Mouse (Mus musculus): Measurements from ENCODE around the gene Mup14. TPM values are rescaled to one million over a fixed set of nuclear protein-coding genes. Genes with fewer than 3 reads are reported as not detected.
"Not testable (repeated sequence)": the region's sequence is repeated elsewhere in the genome, so short reads cannot be mapped to it uniquely, and the experiment has no call there.

The Mup14 gene
- not detected in 2 replicates for polyA plus RNA-seq (2015; fragmentation: Nextera tagmentation; extraction: Ambion mirVana)

- not testable (repeated sequence) for H3K4me3 ChIP-seq (ENCODE audit: low read depth, low read length); H3K27me3 ChIP-seq (ENCODE audit: control insufficient read depth, insufficient read depth, low read depth, low read length); H3K4me2 ChIP-seq (ENCODE audit: low read depth, low read length); H3K36me3 ChIP-seq (ENCODE audit: control insufficient read depth, insufficient read depth); ATAC-seq (ENCODE audit: low read depth); H3K4me1 ChIP-seq (ENCODE audit: control insufficient read depth, low read depth, low read length); H3K9me3 ChIP-seq (replicated peaks; ENCODE audit: control insufficient read depth, low read length); H3K9ac ChIP-seq (ENCODE audit: low read depth, low read length); H3K27ac ChIP-seq (ENCODE audit: low read length)
- WGBS (ENCODE audit: insufficient replicate concordance) = 66% methylated on average over 3 of the region's 6 CpGs
Observed at GRCm38 (mm10) chr4:61303900-61304299, at the start of gene Mup14. TSS of gene Mup14 (minus strand) at chr4:61304000.

GRCm38 (mm10) chr4:61338108-61338507, 34.3 kb upstream of the Mup14 start:
- not testable (repeated sequence) for H3K27ac ChIP-seq (ENCODE audit: low read length); H3K4me2 ChIP-seq (ENCODE audit: low read depth, low read length); H3K36me3 ChIP-seq (ENCODE audit: control insufficient read depth, insufficient read depth); H3K27me3 ChIP-seq (ENCODE audit: control insufficient read depth, insufficient read depth, low read depth, low read length); H3K4me3 ChIP-seq (ENCODE audit: low read depth, low read length); H3K9me3 ChIP-seq (replicated peaks; ENCODE audit: control insufficient read depth, low read length); ATAC-seq (ENCODE audit: low read depth); H3K4me1 ChIP-seq (ENCODE audit: control insufficient read depth, low read depth, low read length); H3K9ac ChIP-seq (ENCODE audit: low read depth, low read length)
- 61% methylated on average over 3 of the region's 5 CpGs for WGBS (ENCODE audit: insufficient replicate concordance)

Other genes starting within 250 kb of the Mup14 start
- not detected in 2 replicates for gene Mup13, start 75.7 kb downstream of the Mup14 start, polyA plus RNA-seq (2015; fragmentation: Nextera tagmentation; extraction: Ambion mirVana)
- gene Mup15, start 135.7 kb upstream of the Mup14 start, polyA plus RNA-seq (2015; fragmentation: Nextera tagmentation; extraction: Ambion mirVana) = not detected in 2 replicates
- not detected in 2 replicates for gene Mup16, start 215.5 kb upstream of the Mup14 start, polyA plus RNA-seq (2015; fragmentation: Nextera tagmentation; extraction: Ambion mirVana)